Mouse (Mus musculus): ENCODE data around the gene Carhsp1.

GRCm38 (mm10) chr16:8631428-8631827 lies 40.5 kb downstream of the Carhsp1 start:
- no peak for TF ChIP-seq CTCF (IDR thresholded peaks at IDR 0.05; ENCODE audit: low read depth)
- TF ChIP-seq EP300 (IDR thresholded peaks at IDR 0.05; ENCODE audit: low read depth): no peak
